Mouse (Mus musculus): Measurements from ENCODE around the gene Lamtor4.

GRCm38 (mm10) chr5:138253061-138253460 lies 2.2 kb upstream of the Lamtor4 start:
- TF ChIP-seq CTCF (IDR thresholded peaks at IDR 0.05) = no peak
- TF ChIP-seq EP300 (IDR thresholded peaks at IDR 0.05) = no peak

Measured in lung, postnatal 0 days (tissue).